Mouse (Mus musculus) layer of hippocampus, postnatal 36 days (tissue): Measurements from ENCODE around the gene Ergic2. TPM values are rescaled to one million over a fixed set of nuclear protein-coding genes. Genes with fewer than 3 reads are reported as not detected.

ENCODE experiments used
- DNase-seq, 2 experiments: peaks; one replicate each; pipeline ENCODE4 v3.0.0; 2022
- total RNA-seq, 2 experiments: library from RNA; stranded (reverse); gene quantifications; 2 replicates each; pipeline ENCODE4 v1.2.3; 2021

Gene Ergic2
- 10 to 100 TPM; 71.8 to 73.4 TPM for total RNA-seq

- peak; percentile 96 for DNase-seq
Measured at GRCm38 (mm10) chr6:148211897-148212680, at the start of gene Ergic2. Gene Ergic2, minus strand, starts transcription at chr6:148212374.

- DNase-seq = no peak
Measured at GRCm38 (mm10) chr6:148260729-148261101, 48.5 kb upstream of the Ergic2 start.

GRCm38 (mm10) chr6:148259979-148260728 is 48.0 kb upstream of the Ergic2 start:
- no peak for DNase-seq

DNA sequence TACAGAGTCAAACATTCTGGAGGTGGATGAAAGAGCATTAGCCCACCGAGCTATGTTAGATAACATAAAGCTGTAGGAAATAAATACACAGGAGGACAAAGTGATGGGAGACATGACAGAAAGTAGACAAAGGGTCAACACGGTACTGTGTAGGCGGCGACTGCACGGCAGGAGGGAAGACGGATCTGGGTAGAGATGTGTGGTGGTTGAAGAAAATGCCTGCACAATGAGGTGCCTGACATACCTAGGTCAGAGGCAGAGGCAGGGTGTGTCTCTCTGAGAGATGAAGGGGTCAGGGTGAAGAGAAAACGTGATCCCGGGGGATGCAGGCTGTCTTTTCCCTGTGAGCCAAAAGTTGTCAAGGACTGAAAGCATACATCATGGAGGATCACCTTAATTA is 46.9 kb upstream of the Ergic2 start:
- DNase-seq = no peak

- no peak for DNase-seq
Measured at GRCm38 (mm10) chr6:148257805-148258204, 45.6 kb upstream of the Ergic2 start.

GRCm38 (mm10) chr6:148256109-148256508 is 43.9 kb upstream of the Ergic2 start:
- no peak for DNase-seq

- DNase-seq = no peak
Measured at GRCm38 (mm10) chr6:148255395-148256053, 43.4 kb upstream of the Ergic2 start.

GRCm38 (mm10) chr6:148249221-148249620 is 37.0 kb upstream of the Ergic2 start:
- DNase-seq = no peak

DNA sequence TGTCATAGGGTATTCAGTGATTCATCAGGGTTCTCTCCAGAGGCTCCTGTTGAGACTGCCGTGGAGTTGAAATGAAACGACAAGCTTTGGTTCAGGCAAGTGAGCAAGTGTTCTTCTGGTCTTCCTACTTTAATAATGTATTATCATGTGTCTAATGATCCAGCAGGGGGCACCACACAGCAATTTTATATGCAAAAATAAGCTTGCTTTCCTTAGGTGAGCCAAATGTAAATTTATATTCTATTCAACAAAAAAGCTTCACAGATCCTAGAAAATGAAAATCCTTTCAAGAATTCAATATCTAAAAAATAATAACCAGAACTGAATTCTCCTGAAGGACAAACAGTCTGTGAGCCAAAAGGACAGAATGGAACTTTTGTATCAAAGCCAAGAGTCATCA is 36.5 kb upstream of the Ergic2 start:
- DNase-seq = no peak

DNA sequence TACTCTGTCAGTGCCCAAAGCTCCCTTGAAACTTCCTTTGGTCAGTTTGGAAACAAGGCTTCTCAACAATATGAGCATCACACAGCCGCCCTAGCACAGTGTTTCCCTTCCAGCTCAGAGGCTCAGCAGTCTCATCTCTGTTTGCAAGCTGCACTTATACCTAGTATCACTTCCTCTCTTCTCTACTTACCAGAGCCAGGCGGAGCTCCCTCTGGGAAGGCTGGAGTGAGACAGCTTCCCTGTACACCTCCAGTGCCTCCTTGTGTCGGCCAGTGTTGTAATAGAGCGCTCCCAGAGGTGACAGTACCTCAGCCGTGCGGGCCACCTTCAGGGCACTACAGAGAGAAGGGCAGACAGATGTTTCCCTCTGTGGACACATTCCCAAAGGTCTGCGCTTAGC is 34.4 kb upstream of the Ergic2 start:
- no peak for DNase-seq

GRCm38 (mm10) chr6:148244836-148245235 is 32.7 kb upstream of the Ergic2 start:
- DNase-seq = no peak

DNA sequence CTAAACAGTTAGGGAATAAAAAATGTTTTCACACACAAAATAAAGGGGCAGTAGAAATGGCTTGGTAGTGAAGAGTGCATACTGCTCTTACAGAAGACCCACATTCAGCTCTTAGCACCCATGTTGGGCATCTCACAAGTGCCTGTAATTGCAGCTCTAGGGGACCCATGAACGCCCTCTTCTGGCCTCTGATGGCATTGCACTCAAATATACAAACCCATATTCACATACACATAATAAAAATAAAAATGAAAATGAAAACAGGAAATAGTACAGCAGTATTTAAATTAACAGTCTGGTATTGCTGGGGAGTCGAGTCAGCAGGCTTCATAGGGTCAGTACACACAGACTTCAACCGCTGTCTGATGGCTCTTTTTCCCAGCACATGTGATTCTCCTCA is 30.1 kb upstream of the Ergic2 start:
- DNase-seq = no peak

DNA sequence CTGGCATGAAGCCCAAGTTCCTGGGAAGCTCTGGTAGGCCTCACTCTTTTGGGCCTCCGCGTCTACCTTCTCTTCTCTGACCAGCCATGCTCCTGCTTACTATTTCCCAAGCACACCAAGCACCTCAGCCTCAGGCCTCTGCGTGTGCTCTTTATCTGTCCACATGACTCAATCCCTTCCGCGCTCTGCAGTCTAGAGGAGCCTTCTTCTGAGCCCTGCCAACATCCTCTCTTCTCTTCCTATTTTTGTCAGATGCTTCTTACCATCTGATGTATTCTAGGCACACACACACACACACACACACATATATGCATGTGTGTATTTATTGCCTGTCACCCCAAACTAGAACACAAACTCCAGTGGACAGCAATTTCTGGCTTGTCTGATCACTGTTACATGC is 29.5 kb upstream of the Ergic2 start:
- DNase-seq = no peak

- DNase-seq = no peak
Measured at GRCm38 (mm10) chr6:148239311-148239710, 27.1 kb upstream of the Ergic2 start.

DNA sequence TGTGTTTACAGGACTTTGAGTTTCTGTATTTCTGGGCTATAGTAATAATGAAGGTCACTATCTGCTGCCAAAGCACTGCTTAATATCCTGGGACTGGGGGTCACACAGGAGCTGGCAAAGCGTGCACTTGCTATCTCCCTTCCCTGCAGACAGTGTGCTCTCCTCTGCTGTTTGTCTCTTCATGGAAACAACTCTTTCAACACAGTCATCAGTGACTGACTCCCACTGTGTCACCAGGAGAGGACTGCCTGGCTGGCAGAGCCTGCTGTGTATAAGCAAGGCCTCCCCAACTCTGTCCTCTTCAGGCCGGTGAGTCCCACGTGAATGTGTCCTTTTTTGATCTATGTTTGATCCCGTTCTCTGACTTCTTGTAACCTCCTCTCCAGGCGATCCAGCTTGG is 25.3 kb upstream of the Ergic2 start:
- no peak for DNase-seq

DNA sequence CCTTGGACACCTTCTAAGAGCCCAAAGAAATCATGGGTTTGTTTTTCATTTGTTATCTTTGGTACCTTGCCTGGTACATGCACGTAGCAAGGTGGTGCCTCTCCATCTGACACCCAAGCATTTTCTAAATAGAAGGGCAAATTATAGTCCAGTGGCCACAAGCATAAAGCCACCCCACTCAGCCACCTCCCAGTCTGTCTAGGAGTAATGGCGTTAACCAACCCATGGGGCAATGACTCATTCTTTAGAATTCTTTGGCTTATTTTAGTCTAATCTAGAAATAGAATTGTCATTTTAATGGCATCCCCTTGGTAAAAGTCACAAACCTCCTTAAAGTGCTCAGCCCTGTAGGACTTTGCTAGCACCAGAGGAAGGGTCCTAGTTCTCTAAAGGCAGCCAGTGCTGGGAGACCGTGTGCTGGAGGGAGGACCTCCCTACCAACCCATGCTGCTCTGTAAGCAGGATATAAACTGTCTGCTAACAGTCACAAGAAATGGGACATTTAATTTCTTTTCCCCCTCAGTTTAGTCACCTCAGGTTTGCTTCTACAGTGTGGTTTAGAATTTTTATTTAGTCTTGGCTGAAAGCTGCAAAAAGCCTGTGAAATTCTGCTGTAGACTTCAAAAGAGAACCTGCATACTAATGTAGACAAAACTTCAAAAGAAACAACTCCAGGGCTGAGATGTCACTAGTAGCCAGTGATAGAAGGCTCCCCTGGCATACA is 22.1 kb upstream of the Ergic2 start:
- DNase-seq = no peak

GRCm38 (mm10) chr6:148227542-148227941 is 15.4 kb upstream of the Ergic2 start:
- DNase-seq = no peak

DNA sequence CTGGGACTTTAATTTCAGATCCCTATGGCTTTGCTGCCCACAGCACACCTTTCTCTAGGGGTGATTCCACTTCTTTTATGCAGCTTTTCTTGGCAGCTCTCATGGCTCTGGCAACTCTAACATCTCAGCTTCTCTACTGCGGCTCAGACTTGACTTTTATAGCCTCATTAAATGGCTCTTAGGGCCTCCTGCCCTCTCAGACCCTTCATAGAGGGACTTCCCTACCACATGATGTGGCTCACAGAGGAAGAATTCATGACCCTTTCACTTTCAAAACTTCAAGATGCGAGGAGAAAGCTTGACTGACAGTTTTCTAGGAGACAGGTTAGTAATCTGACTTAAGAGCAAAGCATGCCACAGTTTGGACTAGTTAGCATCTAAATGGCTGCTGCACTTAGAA is 10.5 kb upstream of the Ergic2 start:
- DNase-seq = no peak

DNA sequence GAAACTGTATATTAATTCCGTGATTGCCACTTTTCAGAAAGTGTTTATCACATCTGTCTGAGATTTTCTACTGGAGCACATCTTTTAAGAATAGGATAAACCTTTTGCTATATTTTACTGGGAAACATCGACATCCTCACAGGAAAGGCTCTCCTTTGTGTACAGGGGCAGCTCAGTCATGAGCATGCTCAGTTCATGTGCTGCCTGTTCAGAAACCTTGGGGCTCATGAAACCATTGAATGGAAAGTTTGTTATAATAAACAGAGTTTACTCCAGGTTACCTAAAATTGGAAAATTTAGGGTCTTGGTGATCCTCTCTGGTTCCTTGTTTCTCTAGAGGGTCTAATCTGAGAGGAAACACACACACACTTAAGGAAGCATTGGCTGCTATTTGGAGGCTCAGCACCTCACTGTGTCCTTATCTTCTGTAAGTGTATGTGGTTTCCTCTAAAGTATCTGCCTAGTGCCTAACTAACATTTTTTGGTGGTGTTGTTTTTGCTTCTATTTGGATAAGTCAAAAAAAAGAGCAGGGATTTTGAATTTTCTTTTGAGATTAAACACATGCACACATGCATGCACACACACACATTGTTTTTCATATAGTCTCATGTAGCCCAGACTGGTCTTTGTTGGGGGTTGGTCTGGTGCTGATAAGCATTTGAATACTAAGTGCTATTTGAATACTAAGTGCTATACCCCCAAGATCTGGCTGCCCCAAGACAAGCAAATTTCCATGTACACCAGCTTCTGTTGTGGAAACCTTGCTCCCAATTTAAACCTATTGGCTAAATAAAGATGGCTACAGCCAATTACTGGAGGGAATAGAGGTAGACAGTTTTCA is 6.3 kb upstream of the Ergic2 start:
- no peak for DNase-seq

DNA sequence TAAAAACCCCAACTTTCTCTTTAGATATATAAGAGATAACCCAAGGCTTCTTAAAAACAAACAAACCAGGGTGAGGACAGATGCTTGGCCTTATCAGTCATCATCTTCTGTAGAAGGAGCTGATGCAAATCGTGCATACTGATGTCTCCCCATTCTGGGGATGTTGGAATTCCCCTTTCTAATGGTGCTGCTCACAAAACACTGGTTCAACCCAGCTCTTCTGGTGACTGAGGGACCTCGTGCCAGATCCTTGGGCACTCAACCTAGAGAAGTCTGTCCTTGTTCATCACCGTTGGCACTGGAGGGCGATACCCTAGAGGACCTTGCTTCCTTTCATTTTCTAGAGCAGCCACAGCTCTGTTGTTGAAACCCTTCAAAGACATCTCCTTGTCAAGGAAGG is 4.6 kb upstream of the Ergic2 start:
- DNase-seq = no peak

DNA sequence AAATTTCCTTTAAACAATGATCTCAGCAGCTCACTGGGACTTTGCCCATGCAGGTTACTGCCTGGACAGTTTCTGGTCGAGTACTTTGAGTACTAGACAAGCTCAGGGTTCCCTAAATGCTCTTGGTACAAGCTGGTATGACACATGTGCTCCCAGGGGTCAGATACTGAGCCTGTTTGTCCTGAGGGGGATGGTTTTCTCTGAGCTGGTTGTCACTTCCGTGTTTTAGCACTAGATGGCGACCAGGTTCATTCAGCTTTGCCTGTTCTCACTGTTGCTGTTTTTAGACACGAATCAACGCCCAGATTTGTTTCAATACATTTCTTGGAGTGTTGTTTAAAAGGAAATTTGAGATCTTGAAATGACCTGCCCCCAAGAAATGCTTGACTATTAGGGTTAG is 2.6 kb upstream of the Ergic2 start:
- DNase-seq = peak; percentile 40 to 49

GRCm38 (mm10) chr6:148211391-148211876 is 740 bp downstream of the Ergic2 start:
- DNase-seq = no peak
